Mouse (Mus musculus): ENCODE results near the gene Alx3.
A peak's percentile ranks its signal among the peaks of the same experiment; 100 is the strongest.
"Not testable (repeated sequence)": the region's sequence is repeated elsewhere in the genome, so short reads cannot be mapped to it uniquely, and the experiment has no call there.

The Alx3 gene

DNA sequence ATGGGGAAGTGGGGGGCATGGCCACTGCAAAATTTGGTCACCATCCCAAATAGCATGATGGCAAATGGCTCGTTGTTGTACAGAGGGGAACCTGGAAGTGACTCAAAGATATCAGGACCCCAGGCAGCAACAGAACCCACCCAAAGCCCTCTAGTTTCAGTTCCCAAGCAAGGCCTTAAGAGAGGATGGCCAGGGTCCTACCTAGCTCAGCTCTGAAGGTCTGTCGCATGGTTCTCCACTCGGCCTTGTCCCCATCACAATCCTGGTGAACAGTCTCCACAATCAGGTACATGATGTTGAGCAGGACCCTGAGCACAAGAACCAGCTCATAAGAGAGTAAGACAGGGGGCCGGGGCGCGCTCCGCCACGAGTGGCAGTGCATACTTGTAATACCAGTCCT is 29.6 kb downstream of the Alx3 start:
- no peak for DNase-seq (ENCODE audit: low read depth, low spot score)

DNA sequence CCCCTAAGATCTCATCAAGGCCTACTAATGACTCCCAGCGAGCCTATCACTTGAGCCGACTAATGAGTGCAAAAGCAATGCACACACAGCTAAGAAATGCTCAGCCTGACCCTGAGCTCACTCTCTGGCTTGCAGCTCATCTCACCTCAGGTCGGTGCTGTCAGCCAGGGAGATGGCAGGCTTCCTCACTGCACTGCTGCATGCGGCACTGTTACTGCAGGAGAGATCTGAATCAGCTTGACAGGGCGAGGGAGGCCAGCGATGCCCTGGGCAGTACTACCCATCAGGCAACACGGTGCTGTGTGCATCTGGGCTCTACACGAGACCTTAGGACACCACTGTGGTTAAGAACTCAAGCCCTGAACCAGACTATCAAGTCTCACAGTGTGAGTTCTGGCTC is 30.7 kb downstream of the Alx3 start:
- no peak for DNase-seq (ENCODE audit: low read depth, low spot score)

DNA sequence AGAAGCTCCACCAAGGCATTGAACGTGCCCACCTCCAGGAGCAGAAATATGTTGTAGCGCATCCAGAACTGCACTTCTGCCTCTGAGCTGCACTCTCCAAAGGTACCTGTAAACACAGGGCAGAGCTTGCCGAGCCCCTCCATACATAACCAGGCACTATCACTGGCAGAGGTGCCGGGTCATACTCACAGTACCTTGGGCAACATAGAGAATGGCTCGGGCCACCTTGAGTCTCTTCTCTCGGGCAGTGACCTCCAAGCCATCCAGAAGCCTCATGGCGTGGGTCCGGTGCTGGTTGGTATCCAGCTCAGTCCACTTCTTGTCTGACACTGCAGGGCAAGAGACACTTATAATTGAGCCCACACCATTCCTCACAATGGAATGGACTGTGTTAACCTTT is 31.9 kb downstream of the Alx3 start:
- DNase-seq (ENCODE audit: low read depth, low spot score), result no peak

- DNase-seq (ENCODE audit: low read depth, low spot score), result no peak
Observed at GRCm38 (mm10) chr3:107627641-107628040, 32.8 kb downstream of the Alx3 start.

GRCm38 (mm10) chr3:107628551-107628950 is 33.7 kb downstream of the Alx3 start:
- no peak for DNase-seq (ENCODE audit: low read depth, low spot score)

DNA sequence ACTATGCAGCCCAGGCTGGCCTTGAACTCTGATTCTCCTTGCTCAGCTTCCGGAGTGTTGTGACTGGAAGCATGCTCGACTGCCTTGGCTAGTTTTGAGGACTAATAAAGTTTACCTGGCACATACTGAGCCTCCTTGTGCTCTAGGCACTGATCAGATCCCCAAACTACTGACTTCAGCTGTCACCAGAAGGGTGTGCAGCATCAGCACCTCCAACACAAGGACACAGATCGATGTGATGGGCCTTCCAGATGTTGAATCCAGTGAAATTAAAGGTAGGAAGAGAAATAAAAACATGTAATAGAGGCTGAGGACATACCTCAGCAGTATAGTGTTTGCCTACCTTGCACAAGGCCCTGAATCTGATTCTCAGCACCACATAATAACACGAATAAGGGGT is 34.6 kb downstream of the Alx3 start:
- no peak for DNase-seq (ENCODE audit: low read depth, low spot score)

GRCm38 (mm10) chr3:107630682-107631522 is 36.1 kb downstream of the Alx3 start, which contains the start of gene Gm10961:
Gene Gm10961, plus strand, starts transcription at chr3:107631322.
- DNase-seq (ENCODE audit: low read depth, low spot score), result peak; percentile 20

DNA sequence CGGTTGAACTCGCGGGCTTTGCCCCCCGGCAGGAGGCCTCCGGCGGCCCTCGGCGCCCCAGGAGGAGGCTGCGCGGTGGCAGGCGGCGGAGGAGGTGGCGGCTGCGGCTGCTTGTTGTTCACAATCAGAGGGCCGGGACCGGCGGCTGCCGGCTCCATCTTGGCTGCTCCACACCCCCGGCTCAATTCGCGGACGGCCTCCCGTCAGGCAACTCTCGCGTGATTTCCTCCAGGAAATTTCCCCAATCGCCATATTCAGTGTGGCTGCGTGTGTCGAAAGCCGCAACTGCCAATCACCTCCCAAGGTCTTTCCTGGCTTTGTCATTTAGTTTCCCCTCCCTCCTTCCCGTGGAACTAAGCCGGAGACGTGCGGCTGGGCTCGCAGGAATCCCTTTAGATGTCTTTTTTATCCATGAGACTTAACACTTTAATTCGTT is 36.7 kb downstream of the Alx3 start, which contains the start of gene Strip1:
Gene Strip1, minus strand, starts transcription at position 172 of the 436 bp plus-strand sequence.
- DNase-seq (ENCODE audit: low read depth, low spot score), result peak; percentile 80

GRCm38 (mm10) chr3:107632786-107633185 is 38.0 kb downstream of the Alx3 start:
- no peak for DNase-seq (ENCODE audit: low read depth, low spot score)

- DNase-seq (ENCODE audit: low read depth, low spot score), result no peak
Observed at GRCm38 (mm10) chr3:107633906-107634305, 39.1 kb downstream of the Alx3 start.

DNA sequence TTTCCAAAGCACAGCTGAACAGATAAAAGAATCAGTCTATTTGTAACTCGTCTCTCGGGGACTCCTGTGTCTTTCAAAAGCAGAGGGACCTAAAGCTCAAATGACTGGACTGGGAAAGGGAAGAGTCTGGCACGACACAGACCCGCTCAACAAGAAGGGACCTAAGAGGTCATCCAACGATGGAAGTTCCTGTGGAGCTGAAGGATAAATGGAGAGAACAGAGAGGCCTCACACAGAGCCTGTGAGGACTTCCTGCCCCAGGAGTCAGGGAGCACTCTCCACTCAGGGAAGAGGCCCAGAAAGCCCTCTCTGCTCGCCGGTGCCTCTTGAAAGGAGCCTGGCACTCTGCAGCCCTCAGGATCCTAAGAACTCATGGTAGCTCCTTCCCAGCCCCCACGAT is 41.0 kb downstream of the Alx3 start:
- DNase-seq (ENCODE audit: low read depth, low spot score), result no peak

- no peak for DNase-seq (ENCODE audit: low read depth, low spot score)
Observed at GRCm38 (mm10) chr3:107636236-107636635, 41.4 kb downstream of the Alx3 start.

GRCm38 (mm10) chr3:107637606-107638172 is 42.9 kb downstream of the Alx3 start:
- DNase-seq (ENCODE audit: low read depth, low spot score), result no peak

DNA sequence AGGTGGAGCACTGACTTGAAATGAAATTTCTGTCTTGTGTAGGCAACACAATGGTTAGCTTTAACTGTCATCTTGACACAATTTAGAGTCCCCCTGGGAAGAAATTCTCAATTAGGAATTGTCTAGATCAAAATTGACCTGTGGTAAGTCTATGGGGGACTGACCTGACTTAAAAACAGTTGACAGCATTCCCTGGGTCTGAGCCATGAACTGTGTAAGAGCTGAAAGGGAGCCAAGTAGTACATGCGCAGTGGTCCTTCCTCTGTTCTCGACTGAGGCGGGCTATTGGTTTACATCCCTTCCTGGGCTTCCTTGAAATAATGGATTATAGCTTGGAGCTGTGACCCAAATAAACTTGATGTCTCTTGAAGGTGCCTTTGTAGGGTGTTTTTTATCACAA is 52.1 kb downstream of the Alx3 start:
- DNase-seq (ENCODE audit: low read depth, low spot score), result no peak

- not testable (repeated sequence) for DNase-seq (ENCODE audit: low read depth, low spot score)
Observed at GRCm38 (mm10) chr3:107650276-107650675, 55.4 kb downstream of the Alx3 start.

DNA sequence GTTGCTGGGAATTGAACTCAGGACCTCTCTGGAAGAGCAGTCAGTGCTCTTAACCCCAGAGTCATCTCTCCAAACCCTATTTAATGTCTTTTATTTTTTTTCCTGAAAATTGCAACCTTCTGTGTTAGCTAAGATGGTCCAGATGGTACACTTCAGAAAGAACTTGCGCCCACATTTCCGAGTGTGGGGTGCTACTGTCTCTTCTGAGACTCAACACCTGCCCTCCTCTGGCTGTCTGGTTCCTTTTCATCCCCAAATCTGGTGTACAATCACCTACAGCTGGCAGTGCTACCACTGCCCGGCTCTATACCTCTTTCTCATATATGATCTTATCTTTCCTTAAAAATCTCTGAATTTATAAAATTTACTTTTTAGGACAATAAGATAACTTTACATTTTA is 58.1 kb downstream of the Alx3 start:
- DNase-seq (ENCODE audit: low read depth, low spot score), result no peak

- DNase-seq (ENCODE audit: low read depth, low spot score), result no peak
Observed at GRCm38 (mm10) chr3:107654861-107655260, 60.0 kb downstream of the Alx3 start.
